Mouse (Mus musculus): Measurements from ENCODE around the gene Oscar. TPM values are rescaled to one million over a fixed set of nuclear protein-coding genes. Genes with fewer than 3 reads are reported as not detected.

Gene Oscar
- total RNA-seq (2021) (not detected), polyA plus RNA-seq (2012; rRNA removed) (0.38 and 1.0 TPM in 2 replicates)
- long read RNA-seq, result 0 reads

GRCm38 (mm10) chr7:3616057-3616388, at the start of gene Oscar:
TSS of gene Oscar (minus strand) at chr7:3616157.
- no peak for DNase-seq

- DNase-seq, result peak; percentile 98
Observed at GRCm38 (mm10) chr7:3665215-3666114, 49.5 kb upstream of the Oscar start, which contains the start of gene Leng1. TSS of gene Leng1 (minus strand) at chr7:3665840.

DNA sequence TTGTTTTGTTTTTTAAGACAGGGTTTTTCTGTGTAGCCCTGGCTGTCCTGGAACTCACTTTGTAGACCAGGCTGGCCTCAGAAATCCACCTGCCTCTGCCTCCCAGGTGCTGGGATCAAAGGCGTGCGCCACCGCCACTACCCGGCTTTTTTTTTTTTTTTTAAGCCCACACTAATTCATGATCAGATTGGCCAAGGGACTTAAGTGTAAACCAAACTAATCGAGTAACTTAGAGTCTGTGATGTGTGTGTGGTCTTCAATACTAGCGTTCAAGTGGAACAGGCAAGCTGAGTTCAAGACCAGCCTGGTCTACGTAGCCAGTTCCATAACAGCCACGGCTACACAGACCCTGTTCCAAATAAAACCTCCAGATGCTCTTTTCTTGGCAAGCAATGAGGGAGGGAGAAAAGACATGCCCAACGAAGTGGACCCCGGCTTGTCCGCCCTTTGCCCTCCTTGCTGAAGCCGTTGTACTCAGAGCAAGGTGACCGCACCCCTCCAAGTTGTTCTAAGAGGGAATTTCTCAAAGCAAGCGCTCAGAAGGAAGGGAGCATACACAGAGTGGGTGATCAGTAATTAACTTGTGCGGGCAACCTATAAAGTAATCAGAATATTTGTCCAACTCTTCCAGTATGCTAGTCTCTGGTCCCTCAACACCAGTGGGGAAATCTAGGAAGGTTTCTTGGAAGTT, 48.7 kb upstream of the Oscar start:
- no peak for DNase-seq

DNA sequence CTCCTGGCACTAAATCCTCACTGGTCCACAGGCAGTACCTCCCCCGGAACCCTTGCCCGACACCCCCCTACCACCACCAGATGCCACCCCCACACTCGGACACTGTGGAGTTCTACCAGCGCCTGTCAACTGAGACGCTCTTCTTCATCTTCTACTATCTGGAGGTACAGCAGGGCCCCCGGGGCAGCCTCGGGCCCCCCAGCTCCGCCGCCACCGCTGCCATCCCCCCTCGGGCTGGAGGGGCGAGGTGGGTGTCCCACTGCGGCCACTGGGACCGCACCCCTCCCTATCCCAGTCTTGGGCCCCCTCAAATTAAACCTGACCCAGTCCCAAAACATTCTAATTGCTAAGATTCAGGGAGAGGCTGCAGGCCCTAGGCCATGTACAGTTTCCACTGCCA, 42.6 kb upstream of the Oscar start:
- no peak for DNase-seq

DNA sequence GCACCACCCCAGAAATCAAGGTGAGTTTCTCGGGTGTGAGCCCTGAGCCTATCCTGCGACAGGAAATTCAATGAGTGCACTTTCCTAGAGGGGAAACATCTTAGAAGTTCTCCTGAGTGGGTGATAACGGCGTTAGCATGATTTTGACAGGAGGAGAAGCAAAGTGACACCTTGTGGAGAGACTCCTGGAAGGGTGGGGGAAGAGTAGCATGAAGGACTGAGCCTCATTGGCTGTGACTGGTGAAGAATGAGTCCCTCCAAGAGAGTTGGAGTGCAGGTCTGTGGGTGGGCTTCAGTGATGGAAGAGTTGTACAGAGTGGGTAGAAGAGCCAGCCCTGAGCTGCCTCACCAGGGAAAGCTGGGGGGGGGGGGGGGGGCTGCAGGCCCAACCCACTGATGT, 41.0 kb upstream of the Oscar start:
- DNase-seq, result no peak

DNA sequence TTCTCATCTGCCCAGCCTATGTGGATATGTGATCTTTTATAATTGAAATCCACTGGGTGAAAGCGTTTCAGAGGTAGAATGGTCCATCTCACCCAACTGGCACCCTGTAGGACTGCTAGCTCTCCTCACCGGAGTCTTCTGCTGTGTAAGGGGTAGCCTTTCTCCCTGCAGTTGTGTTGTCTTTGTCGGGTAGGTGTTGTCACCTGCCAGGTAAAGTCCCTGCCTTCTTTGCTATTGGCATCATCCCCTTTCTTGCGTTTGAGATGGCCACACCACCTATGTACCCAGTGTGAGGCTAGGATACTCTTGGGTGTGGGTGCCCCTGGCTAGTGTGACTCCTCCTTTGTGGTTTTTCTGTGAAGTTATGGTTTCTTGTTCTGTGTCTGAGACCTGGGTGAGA, 30.7 kb upstream of the Oscar start:
- DNase-seq, result no peak

- DNase-seq, result no peak
Observed at GRCm38 (mm10) chr7:3646188-3646587, 30.2 kb upstream of the Oscar start.

GRCm38 (mm10) chr7:3645488-3646025, 29.6 kb upstream of the Oscar start:
- no peak for DNase-seq

DNA sequence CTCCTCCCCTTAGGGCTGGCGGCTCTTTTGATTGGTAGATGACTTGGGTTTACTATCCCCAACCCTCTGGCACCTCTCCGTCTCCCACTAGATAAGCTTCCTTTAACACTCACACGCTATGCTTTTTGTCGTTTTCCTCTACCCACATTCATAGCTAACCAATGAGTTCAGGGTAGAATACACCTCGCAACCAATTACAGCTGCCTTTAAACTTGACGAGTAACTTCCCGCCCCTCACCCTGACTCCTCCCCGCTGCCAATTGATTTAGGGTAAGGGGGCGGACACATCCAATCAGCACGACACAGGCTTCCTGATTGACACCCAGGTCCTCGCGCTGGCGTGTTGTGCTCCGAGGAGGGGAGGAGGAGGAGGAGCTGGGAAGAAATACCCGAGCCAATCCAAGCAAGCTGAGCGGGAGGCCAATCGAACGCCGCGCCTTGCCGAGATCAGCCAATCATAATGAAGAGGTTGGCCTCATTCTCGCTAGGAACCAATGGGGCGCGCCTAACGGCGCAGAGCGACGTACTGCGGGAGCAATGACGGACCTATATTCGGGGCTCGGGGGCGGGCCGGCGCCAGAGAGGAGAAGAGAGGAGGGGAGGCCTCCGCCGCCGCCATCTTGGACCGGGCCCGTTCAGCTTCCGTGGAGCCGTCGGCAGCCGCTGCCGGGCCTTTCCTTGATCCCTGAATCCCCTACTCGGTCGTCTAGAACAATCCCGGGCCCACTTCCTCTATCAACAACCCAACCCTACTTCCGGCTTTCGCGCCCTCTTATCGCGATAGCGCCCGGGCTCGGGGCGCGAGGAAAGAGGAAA, 28.9 kb upstream of the Oscar start, which contains the start of gene Cnot3:
TSS of gene Cnot3 (plus strand) at position 597 of the 816 bp plus-strand sequence.
- DNase-seq, result peak; percentile 99

DNA sequence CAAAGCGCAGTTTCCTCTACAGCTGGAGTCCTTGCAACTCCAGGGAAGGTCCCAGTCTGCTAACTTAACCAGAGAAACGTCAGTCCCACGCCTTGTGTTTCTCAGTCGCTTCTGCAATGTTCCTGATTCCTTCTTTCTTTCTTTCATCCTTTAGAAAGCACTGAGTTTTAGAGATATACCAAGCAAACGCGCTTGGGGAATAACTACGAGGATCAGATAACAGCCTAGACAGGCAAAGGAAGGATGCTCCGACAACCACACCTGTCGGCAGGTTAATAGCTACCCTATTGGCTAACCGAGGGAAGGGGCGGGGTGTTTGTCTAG, 28.4 kb upstream of the Oscar start:
- no peak for DNase-seq

DNA sequence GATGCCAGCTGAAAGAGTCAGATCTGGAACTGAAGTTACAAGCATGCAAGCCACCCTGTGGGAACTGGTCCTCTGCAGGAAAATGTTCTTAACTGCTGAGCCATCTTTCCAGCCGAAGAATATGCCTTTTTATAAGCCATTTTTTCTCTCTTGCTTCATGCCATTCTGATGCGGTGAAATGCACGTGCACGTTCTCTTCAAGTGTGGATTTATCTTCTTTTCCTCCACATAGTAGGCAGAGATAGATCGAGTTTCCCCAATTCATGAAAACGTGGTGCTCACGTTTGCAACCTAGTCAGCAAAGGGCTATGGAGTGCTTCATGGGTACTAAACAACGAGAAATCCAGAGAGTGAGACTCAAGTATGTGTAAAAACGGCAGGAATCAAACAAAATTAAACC, 27.9 kb upstream of the Oscar start:
- no peak for DNase-seq

- DNase-seq, result no peak
Observed at GRCm38 (mm10) chr7:3643412-3643811, 27.5 kb upstream of the Oscar start.

- DNase-seq, result no peak
Observed at GRCm38 (mm10) chr7:3630478-3630815, 14.5 kb upstream of the Oscar start.

- DNase-seq, result peak; percentile 95
Observed at GRCm38 (mm10) chr7:3629543-3630477, 13.9 kb upstream of the Oscar start, which contains the start of the genes Tfpt and Prpf31. TSS of gene Tfpt (minus strand) at chr7:3629929. TSS of gene Prpf31 (plus strand) at chr7:3629985.

- DNase-seq, result no peak
Observed at GRCm38 (mm10) chr7:3629030-3629429, 13.1 kb upstream of the Oscar start.

GRCm38 (mm10) chr7:3617242-3617995, 1.5 kb upstream of the Oscar start, which contains the start of gene Ndufa3:
TSS of gene Ndufa3 (plus strand) at chr7:3617373.
- DNase-seq, result peak; percentile 92

- no peak for DNase-seq
Observed at GRCm38 (mm10) chr7:3616389-3617241, 658 bp upstream of the Oscar start.

DNA sequence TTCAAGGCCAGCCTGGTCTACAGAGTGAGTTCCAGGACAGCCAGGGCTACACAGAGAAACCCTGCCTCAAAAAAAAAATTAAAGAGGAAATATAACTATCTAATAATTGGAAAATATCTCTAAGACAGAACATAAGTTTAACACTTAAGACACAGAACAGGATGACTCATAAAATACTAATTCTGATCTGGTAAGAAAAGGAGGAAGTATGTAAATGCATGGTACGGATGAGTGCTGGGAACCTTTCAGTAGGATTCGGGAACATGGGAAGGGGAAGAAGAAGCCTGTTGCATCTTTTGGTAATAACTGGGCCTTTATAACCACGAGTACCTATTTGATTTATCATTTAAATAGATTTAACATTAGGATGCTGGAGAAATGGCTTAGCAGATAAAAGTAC, 1.9 kb downstream of the Oscar start:
- no peak for DNase-seq

DNA sequence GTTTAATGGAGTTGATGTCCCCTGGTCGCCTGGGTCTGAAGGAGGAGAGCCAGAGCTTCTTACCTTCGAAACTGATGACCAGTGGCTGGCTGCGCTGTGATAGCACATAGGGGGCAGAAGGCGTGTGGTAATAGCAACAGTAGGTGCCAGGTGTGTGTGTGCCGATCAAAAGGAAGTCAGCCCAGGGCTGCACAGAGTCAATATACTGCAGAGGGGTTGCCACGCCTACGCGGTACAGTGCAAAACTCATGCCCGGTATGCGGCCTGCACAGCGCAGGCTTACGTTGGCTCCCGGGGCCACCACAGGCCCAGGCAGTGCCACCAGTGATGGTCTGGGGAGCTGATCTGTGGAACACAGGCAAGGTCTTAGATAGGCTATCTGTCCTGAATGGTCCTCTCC, 5.0 kb downstream of the Oscar start:
- DNase-seq, result no peak

All from adrenal gland, adult 2 months (tissue).